Mouse (Mus musculus) small intestine, adult 2 months (tissue): ENCODE data around the gene Pkib.

Experiments used
- CTCF ChIP-seq: fragments of 200-500 bp; IDR thresholded peaks from 2 replicates; pipeline ENCODE4 v1.5.1; 2012; ENCODE audit warnings: low read depth, mild to moderate bottlenecking, control low read depth, inconsistent platforms, low read length, moderate library complexity, mixed read lengths; ENCODE audit not compliant: insufficient replicate concordance, insufficient read length; ENCODE audit errors: extremely low read depth
- POLR2A ChIP-seq: fragments of 200-500 bp; IDR thresholded peaks from 2 replicates; pipeline ENCODE4 v1.6.1; 2012; ENCODE audit warnings: low read depth, mild to moderate bottlenecking, control low read depth, inconsistent platforms, low read length, moderate library complexity

DNA sequence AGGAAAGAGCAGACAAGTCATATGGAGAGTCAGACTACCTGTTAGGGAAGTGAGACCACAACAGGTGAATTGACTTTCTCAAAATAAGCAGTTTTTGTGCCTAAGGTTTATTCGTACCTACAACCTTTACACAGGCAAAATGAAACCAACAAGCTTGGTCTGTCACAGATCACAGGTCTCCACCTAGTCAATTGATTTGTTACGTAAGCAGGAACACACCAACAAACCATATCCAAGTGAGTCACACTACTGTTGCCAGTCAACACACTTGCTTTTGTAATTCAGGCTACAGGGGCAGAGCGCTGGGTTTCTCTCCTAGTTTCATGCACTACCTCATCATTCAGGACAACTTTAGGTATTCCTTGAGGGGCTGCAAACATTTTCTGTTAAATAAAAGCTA, 28.7 kb downstream of the Pkib start:
- TF ChIP-seq CTCF (no peak), POLR2A (no peak)
